8 mouse cellular contexts compared by ENCODE assay signal in genomic region chr12:54200172-54200571, GRCm38 (mm10). TPM values are rescaled to one million over a fixed set of nuclear protein-coding genes. Genes with fewer than 3 reads are reported as not detected.
A peak's percentile ranks its signal among the peaks of the same experiment; 100 is the strongest.
DNase-seq lines count a peak whose midpoint lies in the region; ATAC-seq lines count a peak whose summit lies in the region.

No protein-coding gene starts in this region.

- DNase-seq in CD4-positive, CD25-positive, alpha-beta regulatory T cell, adult 2 months (ENCODE audit: low read depth, low spot score) = peak; percentile 55
- DNase-seq in layer of hippocampus, postnatal 10 days (ENCODE audit: low spot score in 2 of 2) = peak; percentile 33 to 42
- DNase-seq in layer of hippocampus, postnatal 14 days (ENCODE audit: low spot score in 2 of 2) = no peak
- peak; percentile 80 for DNase-seq in adipocyte (ENCODE audit: low spot score)
- DNase-seq in kidney, postnatal 10 days = peak; percentile 66
- no peak for DNase-seq in spleen, postnatal 10 days (ENCODE audit: low spot score in 2 of 2)

- H3K36me3 ChIP-seq in stomach, embryonic 15.5 days = no peaks in the 10 kb centered on the region

- no peak for ATAC-seq in CD4-positive, CD25-positive, alpha-beta regulatory T cell, adult 4 months
- ATAC-seq in stomach, embryonic 15.5 days (ENCODE audit: insufficient read depth, low FRiP score, low read depth) = no peak

- peak overlapping the region; percentile 44 for H3K4me2 ChIP-seq in stomach, embryonic 15.5 days

- H3K4me1 ChIP-seq in stomach, embryonic 15.5 days = peaks cover 48% of the 10 kb centered on the region

- peak overlapping the region; percentile 58; the same call in 1 of the 2 replicates for H3K27ac ChIP-seq in stomach, embryonic 15.5 days

- H3K9me3 ChIP-seq in stomach, embryonic 15.5 days = no peaks in the 10 kb centered on the region

- 31% methylated on average over 4 of the region's 4 CpGs for WGBS in stomach, embryonic 15.5 days

- H3K9ac ChIP-seq in stomach, embryonic 15.5 days = no peak overlapping the region

- H3K27me3 ChIP-seq in stomach, embryonic 15.5 days (replicated peaks) = no peaks in the 10 kb centered on the region

- H3K4me3 ChIP-seq in stomach, embryonic 15.5 days (replicated peaks) = peak overlapping the region; percentile 8

RNA-seq across cellular contexts. Expression of gene Egln3, which starts 3.5 kb away (rescaled TPM):
- 1 to 10 TPM; 1.7 TPM for polyA plus RNA-seq in CD4-positive, CD25-positive, alpha-beta regulatory T cell, adult 4 months (2017; shearing (Covaris generic))
- 1 to 10 TPM; 5.2 to 5.7 TPM for total RNA-seq in layer of hippocampus, postnatal 10 days (2021)
- 1 to 10 TPM; 4.3 to 5.9 TPM for total RNA-seq in layer of hippocampus, postnatal 14 days (2021)
- 52.5 and 53.4 TPM in 2 replicates for polyA plus RNA-seq in stomach, embryonic 15.5 days (2015; fragmentation: Nextera tagmentation; extraction: Ambion mirVana)

Comparison
In these comparisons a context has a peak if more than half of its experiments do, and no peak if none do; other contexts are left out.
1. DNase-seq: peak in CD4-positive, CD25-positive, alpha-beta regulatory T cell, adult 2 months (single experiment), layer of hippocampus, postnatal 10 days (2 of 2), adipocyte (single experiment) and kidney, postnatal 10 days (single experiment); none in layer of hippocampus, postnatal 14 days (0 of 2) and spleen, postnatal 10 days (0 of 2).